Mouse (Mus musculus): ENCODE measurements around the gene Cc2d1a. TPM values are rescaled to one million over a fixed set of nuclear protein-coding genes. Genes with fewer than 3 reads are reported as not detected.

The Cc2d1a gene
- polyA plus RNA-seq, 1 experiment from 2014 or later: 16.9 TPM

- peaks cover 46% of the 10 kb centered on the region for H3K36me3 ChIP-seq (ENCODE audit: control insufficient read depth, insufficient read depth)
- no peak for TF ChIP-seq CTCF (IDR thresholded peaks at IDR 0.05; ENCODE audit: low read depth)
- no peak for ATAC-seq
- H3K27me3 ChIP-seq (replicated peaks; ENCODE audit: control insufficient read depth, insufficient read depth, low read length): no peaks in the 10 kb centered on the region
- no peaks in the 10 kb centered on the region for H3K4me1 ChIP-seq (replicated peaks; ENCODE audit: control insufficient read depth, insufficient read depth, low read length)
- no peaks in the 10 kb centered on the region for H3K9me3 ChIP-seq (ENCODE audit: control insufficient read depth)
- H3K4me2 ChIP-seq (replicated peaks; ENCODE audit: low read depth): no peak overlapping the region
- H3K4me3 ChIP-seq (ENCODE audit: low read depth, low read length): no peak overlapping the region
- H3K27ac ChIP-seq (ENCODE audit: low read depth, low read length): no peak overlapping the region
- WGBS: 87% methylated on average over 8 of the region's 8 CpGs
- no peak overlapping the region for H3K9ac ChIP-seq (ENCODE audit: low read depth, low read length)
These were observed 3.0 kb downstream of the Cc2d1a start for GRCm38 (mm10) chr8:84144636-84145245.

GRCm38 (mm10) chr8:84140838-84141237, 6.9 kb downstream of the Cc2d1a start:
- Histone ChIP-seq H3K4me2 (replicated peaks; ENCODE audit: low read depth) (no peak overlapping the region), H3K36me3 (ENCODE audit: control insufficient read depth, insufficient read depth) (peaks cover 84% of the 10 kb centered on the region), H3K4me1 (replicated peaks; ENCODE audit: control insufficient read depth, insufficient read depth, low read length) (no peaks in the 10 kb centered on the region), H3K27ac (ENCODE audit: low read depth, low read length) (no peak overlapping the region), H3K9me3 (ENCODE audit: control insufficient read depth) (no peaks in the 10 kb centered on the region), H3K4me3 (ENCODE audit: low read depth, low read length) (no peak overlapping the region), H3K27me3 (replicated peaks; ENCODE audit: control insufficient read depth, insufficient read depth, low read length) (no peaks in the 10 kb centered on the region), H3K9ac (ENCODE audit: low read depth, low read length) (no peak overlapping the region)
- ATAC-seq: no peak
- WGBS: 91% methylated on average over 4 of the region's 4 CpGs
- no peak for TF ChIP-seq CTCF (IDR thresholded peaks at IDR 0.05; ENCODE audit: low read depth)

GRCm38 (mm10) chr8:84137848-84138247, 9.9 kb downstream of the Cc2d1a start:
- TF ChIP-seq CTCF (IDR thresholded peaks at IDR 0.05; ENCODE audit: low read depth): no peak
- Histone ChIP-seq H3K4me2 (replicated peaks; ENCODE audit: low read depth) (no peak overlapping the region), H3K9ac (ENCODE audit: low read depth, low read length) (no peak overlapping the region), H3K4me1 (replicated peaks; ENCODE audit: control insufficient read depth, insufficient read depth, low read length) (no peaks in the 10 kb centered on the region), H3K27me3 (replicated peaks; ENCODE audit: control insufficient read depth, insufficient read depth, low read length) (no peaks in the 10 kb centered on the region), H3K36me3 (ENCODE audit: control insufficient read depth, insufficient read depth) (peaks cover 97% of the 10 kb centered on the region), H3K9me3 (ENCODE audit: control insufficient read depth) (no peaks in the 10 kb centered on the region), H3K27ac (ENCODE audit: low read depth, low read length) (no peak overlapping the region), H3K4me3 (ENCODE audit: low read depth, low read length) (no peak overlapping the region)
- no peak for ATAC-seq
- WGBS: 98% methylated on average over 3 of the region's 3 CpGs

- Histone ChIP-seq H3K27ac (ENCODE audit: low read depth, low read length) (no peak overlapping the region), H3K36me3 (ENCODE audit: control insufficient read depth, insufficient read depth) (peaks cover 56% of the 10 kb centered on the region), H3K9me3 (ENCODE audit: control insufficient read depth) (no peaks in the 10 kb centered on the region), H3K4me2 (replicated peaks; ENCODE audit: low read depth) (no peak overlapping the region), H3K4me3 (ENCODE audit: low read depth, low read length) (no peak overlapping the region), H3K9ac (ENCODE audit: low read depth, low read length) (no peak overlapping the region), H3K27me3 (replicated peaks; ENCODE audit: control insufficient read depth, insufficient read depth, low read length) (no peaks in the 10 kb centered on the region), H3K4me1 (replicated peaks; ENCODE audit: control insufficient read depth, insufficient read depth, low read length) (no peaks in the 10 kb centered on the region)
- WGBS: 85% methylated on average over 8 of the region's 8 CpGs
- no peak for ATAC-seq
- no peak for TF ChIP-seq CTCF (IDR thresholded peaks at IDR 0.05; ENCODE audit: low read depth)
These were observed 15.5 kb downstream of the Cc2d1a start for GRCm38 (mm10) chr8:84132225-84132624.

DNA sequence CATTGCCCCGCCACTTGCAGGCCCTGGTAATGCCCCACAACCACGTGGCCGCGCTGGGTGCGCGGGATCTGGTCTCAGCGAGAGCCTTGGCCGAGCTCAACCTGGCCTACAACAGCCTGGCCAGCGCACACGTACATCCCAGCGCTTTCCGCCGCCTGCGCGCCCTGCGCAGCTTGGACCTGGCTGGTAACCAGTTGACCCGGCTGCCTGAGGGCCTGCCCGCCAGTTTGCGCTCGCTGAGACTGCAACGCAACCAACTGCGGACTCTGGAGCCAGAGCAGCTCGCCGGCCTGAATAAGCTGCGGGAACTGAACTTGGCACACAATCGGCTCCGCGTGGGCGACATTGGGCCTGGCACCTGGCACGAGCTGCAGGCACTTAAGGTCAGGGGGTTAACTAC, 16.9 kb downstream of the Cc2d1a start:
- Histone ChIP-seq H3K27ac (ENCODE audit: low read depth, low read length) (no peak overlapping the region), H3K27me3 (replicated peaks; ENCODE audit: control insufficient read depth, insufficient read depth, low read length) (no peaks in the 10 kb centered on the region), H3K9me3 (ENCODE audit: control insufficient read depth) (no peaks in the 10 kb centered on the region), H3K4me2 (replicated peaks; ENCODE audit: low read depth) (no peak overlapping the region), H3K4me3 (ENCODE audit: low read depth, low read length) (no peak overlapping the region), H3K9ac (ENCODE audit: low read depth, low read length) (no peak overlapping the region), H3K4me1 (replicated peaks; ENCODE audit: control insufficient read depth, insufficient read depth, low read length) (no peaks in the 10 kb centered on the region), H3K36me3 (ENCODE audit: control insufficient read depth, insufficient read depth) (peaks cover 43% of the 10 kb centered on the region)
- WGBS: 53% methylated on average over 30 of the region's 30 CpGs
- no peak for TF ChIP-seq CTCF (IDR thresholded peaks at IDR 0.05; ENCODE audit: low read depth)
- no peak for ATAC-seq

GRCm38 (mm10) chr8:84128277-84128676, 19.5 kb downstream of the Cc2d1a start:
- no peak overlapping the region for H3K9ac ChIP-seq (ENCODE audit: low read depth, low read length)
- H3K27me3 ChIP-seq (replicated peaks; ENCODE audit: control insufficient read depth, insufficient read depth, low read length): no peaks in the 10 kb centered on the region
- peaks cover 17% of the 10 kb centered on the region for H3K36me3 ChIP-seq (ENCODE audit: control insufficient read depth, insufficient read depth)
- H3K27ac ChIP-seq (ENCODE audit: low read depth, low read length): no peak overlapping the region
- no peak for ATAC-seq
- WGBS: 57% methylated on average over 8 of the region's 8 CpGs
- peak; percentile 22; the same call in 1 of the 2 replicates for TF ChIP-seq CTCF (IDR thresholded peaks at IDR 0.05; ENCODE audit: low read depth)
- no peak overlapping the region for H3K4me2 ChIP-seq (replicated peaks; ENCODE audit: low read depth)
- no peak overlapping the region for H3K4me3 ChIP-seq (ENCODE audit: low read depth, low read length)
- no peaks in the 10 kb centered on the region for H3K4me1 ChIP-seq (replicated peaks; ENCODE audit: control insufficient read depth, insufficient read depth, low read length)
- H3K9me3 ChIP-seq (ENCODE audit: control insufficient read depth): no peaks in the 10 kb centered on the region
